Mouse (Mus musculus): Measurements from ENCODE around the gene Zmynd15. TPM values are rescaled to one million over a fixed set of nuclear protein-coding genes. Genes with fewer than 3 reads are reported as not detected.

Zmynd15 gene
- polyA plus RNA-seq, 1 experiment: 0.04 TPM

DNA sequence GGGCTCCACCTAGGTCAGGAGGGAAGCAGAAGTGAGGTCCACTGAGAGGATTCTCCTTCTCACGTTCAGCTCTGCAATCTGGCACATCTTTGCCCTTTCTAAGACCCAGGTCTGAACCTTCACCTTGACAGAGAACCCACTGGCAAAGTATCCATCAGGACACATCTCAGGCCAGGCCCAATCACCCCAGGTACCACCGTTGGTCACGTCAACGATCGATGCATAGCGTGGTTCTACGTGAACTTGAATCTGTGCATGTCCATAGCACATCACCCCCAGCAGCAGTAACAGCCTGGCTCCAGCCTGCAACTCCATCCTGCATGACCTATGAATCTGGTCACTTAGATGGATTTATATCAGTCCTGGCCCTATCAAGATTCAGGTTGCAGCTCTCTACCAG, 55.1 kb downstream of the Zmynd15 start, which contains the start of gene Vmo1:
Gene Vmo1 (minus strand): TSS at position 329 of the 400 bp plus-strand sequence.
- Histone ChIP-seq H3K36me3 (ENCODE audit: control insufficient read depth, insufficient read depth) (no peaks in the 10 kb centered on the region), H3K79me2 (ENCODE audit: control insufficient read depth, insufficient read depth) (no peaks in the 10 kb centered on the region), H3K4me3 (ENCODE audit: insufficient read depth, poor library complexity, severe bottlenecking) (no peak within 1 kb of the TSS), H3K27me3 (ENCODE audit: control insufficient read depth, insufficient read depth, insufficient read length) (peaks cover 26% of the 10 kb centered on the region), H3ac (ENCODE audit: control insufficient read depth, insufficient read length, low read depth) (no peak within 1 kb of the TSS), H3K79me3 (ENCODE audit: low read depth) (no peaks in the 10 kb centered on the region)
- TF ChIP-seq CTCF (IDR thresholded peaks at IDR 0.05; ENCODE audit: control insufficient read depth, insufficient read depth, insufficient read length): no peak
- no peak for TF ChIP-seq MYOD1 (IDR thresholded peaks at IDR 0.05; ENCODE audit: control insufficient read depth, insufficient read length, low read depth)
- TF ChIP-seq MYOG (IDR thresholded peaks at IDR 0.05; ENCODE audit: control insufficient read depth, extremely low read depth, insufficient read length): no peak
- TF ChIP-seq FOSL1 (IDR thresholded peaks at IDR 0.05; ENCODE audit: insufficient read depth, low read length, poor library complexity, severe bottlenecking): no peak
- TF ChIP-seq USF1 (IDR thresholded peaks at IDR 0.05; ENCODE audit: low read depth): no peak
- TF ChIP-seq CEBPB (IDR thresholded peaks at IDR 0.05; ENCODE audit: low read depth): no peak
- TF ChIP-seq MAX (IDR thresholded peaks at IDR 0.05): no peak

Small RNA genes within 50 kb of the gene (microRNA-seq; reads per million reads assigned to microRNA genes)
- 0.44 reads per million, percentile 6 among the genes with 10 or more reads in this experiment for gene Mir7115 (ENCODE audit: borderline microRNAs expressed)

Other genes starting within 250 kb of the Zmynd15 start
- gene Slc16a11, start 246.7 kb upstream of the Zmynd15 start, polyA plus RNA-seq (2012; fragmentation: generic; extraction: Trizol): 145 TPM
- 22.0 TPM for gene Slc16a13, start 238.4 kb upstream of the Zmynd15 start, polyA plus RNA-seq (2012; fragmentation: generic; extraction: Trizol)
- gene Bcl6b, start 229.6 kb upstream of the Zmynd15 start, polyA plus RNA-seq (2012; fragmentation: generic; extraction: Trizol): 9.3 TPM
- 91.7 TPM for gene 0610010K14Rik, start 221.5 kb upstream of the Zmynd15 start, polyA plus RNA-seq (2012; fragmentation: generic; extraction: Trizol)
- 10.8 TPM for gene Gm21988, start 219.6 kb upstream of the Zmynd15 start, polyA plus RNA-seq (2012; fragmentation: generic; extraction: Trizol)
- gene Rnasek, start 219.6 kb upstream of the Zmynd15 start, polyA plus RNA-seq (2012; fragmentation: generic; extraction: Trizol): 300 TPM
- 0.47 TPM for gene Alox12, start 204.1 kb upstream of the Zmynd15 start, polyA plus RNA-seq (2012; fragmentation: generic; extraction: Trizol)
- gene Alox12e, start 136.8 kb upstream of the Zmynd15 start, polyA plus RNA-seq (2012; fragmentation: generic; extraction: Trizol): 0.04 TPM
- not detected for gene Alox15, start 107.4 kb upstream of the Zmynd15 start, polyA plus RNA-seq (2012; fragmentation: generic; extraction: Trizol)
- 40.6 TPM for gene Pelp1, start 49.4 kb upstream of the Zmynd15 start, polyA plus RNA-seq (2012; fragmentation: generic; extraction: Trizol)
- gene Arrb2, start 26.8 kb upstream of the Zmynd15 start, polyA plus RNA-seq (2012; fragmentation: generic; extraction: Trizol): 27.6 TPM
- 46.2 TPM for gene Med11, start 7.5 kb upstream of the Zmynd15 start, polyA plus RNA-seq (2012; fragmentation: generic; extraction: Trizol)
- 0.19 TPM for gene Cxcl16, start 551 bp downstream of the Zmynd15 start, polyA plus RNA-seq (2012; fragmentation: generic; extraction: Trizol)
- not detected for gene Tm4sf5, start 45.8 kb downstream of the Zmynd15 start, polyA plus RNA-seq (2012; fragmentation: generic; extraction: Trizol)
- not detected for gene Vmo1, start 55.2 kb downstream of the Zmynd15 start, polyA plus RNA-seq (2012; fragmentation: generic; extraction: Trizol)
- not detected for gene Gltpd2, start 59.8 kb downstream of the Zmynd15 start, polyA plus RNA-seq (2012; fragmentation: generic; extraction: Trizol)
- 658 TPM for gene Psmb6, start 65.9 kb downstream of the Zmynd15 start, polyA plus RNA-seq (2012; fragmentation: generic; extraction: Trizol)
- gene Gm40193, start 73.5 kb downstream of the Zmynd15 start, polyA plus RNA-seq (2012; fragmentation: generic; extraction: Trizol): not detected
- gene Pld2, start 80.6 kb downstream of the Zmynd15 start, polyA plus RNA-seq (2012; fragmentation: generic; extraction: Trizol): 9.3 TPM
- gene Mink1, start 103.4 kb downstream of the Zmynd15 start, polyA plus RNA-seq (2012; fragmentation: generic; extraction: Trizol): 34.5 TPM
- not detected for gene 4930544D05Rik, start 156.4 kb downstream of the Zmynd15 start, polyA plus RNA-seq (2012; fragmentation: generic; extraction: Trizol)
- gene Chrne, start 159.8 kb downstream of the Zmynd15 start, polyA plus RNA-seq (2012; fragmentation: generic; extraction: Trizol): 0.08 TPM
- gene Gp1ba, start 179.7 kb downstream of the Zmynd15 start, polyA plus RNA-seq (2012; fragmentation: generic; extraction: Trizol): 0.13 TPM
- gene Rnf167, start 187.8 kb downstream of the Zmynd15 start, polyA plus RNA-seq (2012; fragmentation: generic; extraction: Trizol): 9.0 TPM
- 136 TPM for gene Slc25a11, start 188.0 kb downstream of the Zmynd15 start, polyA plus RNA-seq (2012; fragmentation: generic; extraction: Trizol)
- gene Pfn1, start 195.2 kb downstream of the Zmynd15 start, polyA plus RNA-seq (2012; fragmentation: generic; extraction: Trizol): 4,207 TPM
- 1,151 TPM for gene Eno3, start 197.8 kb downstream of the Zmynd15 start, polyA plus RNA-seq (2012; fragmentation: generic; extraction: Trizol)
- gene Spag7, start 210.0 kb downstream of the Zmynd15 start, polyA plus RNA-seq (2012; fragmentation: generic; extraction: Trizol): 75.4 TPM
- gene Camta2, start 228.7 kb downstream of the Zmynd15 start, polyA plus RNA-seq (2012; fragmentation: generic; extraction: Trizol): 9.0 TPM
- 0.42 TPM for gene Inca1, start 240.7 kb downstream of the Zmynd15 start, polyA plus RNA-seq (2012; fragmentation: generic; extraction: Trizol)
- gene Kif1c, start 241.1 kb downstream of the Zmynd15 start, polyA plus RNA-seq (2012; fragmentation: generic; extraction: Trizol): 99.8 TPM

All from C2C12 (cell line).